In genomic region chr10:93161511-93162275, GRCm38 (mm10) we compare ENCODE assay signal across 8 mouse cellular contexts. TPM values are rescaled to one million over a fixed set of nuclear protein-coding genes. Genes with fewer than 3 reads are reported as not detected.
DNase-seq lines count a peak whose midpoint lies in the region; ATAC-seq and TF ChIP-seq lines count a peak whose summit lies in the region.

No protein-coding gene starts in this region.

- H3K9ac ChIP-seq in heart, postnatal 0 days (replicated peaks; ENCODE audit: low read depth, low read length), result peak overlapping the region; percentile 99
- peak overlapping the region; percentile 98 for H3K9ac ChIP-seq in lung, embryonic 16.5 days (ENCODE audit: low read length)

- H3K9me3 ChIP-seq in heart, postnatal 0 days (replicated peaks; ENCODE audit: control insufficient read depth, low read length), result no peaks in the 10 kb centered on the region
- no peaks in the 10 kb centered on the region for H3K9me3 ChIP-seq in lung, embryonic 16.5 days (ENCODE audit: control insufficient read depth, low read length)

- H3K4me3 ChIP-seq in heart, postnatal 0 days (ENCODE audit: low read depth, low read length), result peak overlapping the region; percentile 99
- H3K4me3 ChIP-seq in lung, embryonic 16.5 days (ENCODE audit: low read length), result peak overlapping the region; percentile 92
- peak overlapping the region; percentile 90 for H3K4me3 ChIP-seq in olfactory bulb, adult 2 months (ENCODE audit: insufficient read depth, low read depth, low read length)

- no peak for ATAC-seq in cerebellum, adult (ENCODE audit: insufficient number of reproducible peaks, low FRiP score, low TSS enrichment)
- peak; percentile 37 for ATAC-seq in erythroblast, adult 5-6 weeks (replicated peaks; ENCODE audit: low FRiP score, poor library complexity, severe bottlenecking)
- peak; percentile 51 for ATAC-seq in heart, postnatal 0 days (ENCODE audit: insufficient read depth, low read depth)
- peak; percentile 60 for ATAC-seq in lung, embryonic 16.5 days (ENCODE audit: low read depth)

- peak overlapping the region; percentile 74 for H3K4me2 ChIP-seq in heart, postnatal 0 days (ENCODE audit: low read depth, low read length)
- peak overlapping the region; percentile 58 for H3K4me2 ChIP-seq in lung, embryonic 16.5 days (ENCODE audit: low read depth, low read length)

- peak; percentile 74 for DNase-seq in cerebellum, adult 11-12 months
- DNase-seq in adrenal gland, postnatal 14 days, result peak; percentile 79
- peak; percentile 60 for DNase-seq in heart, postnatal 0 days (ENCODE audit: low spot score)
- peak; percentile 57 to 74 for DNase-seq in kidney, postnatal 25 days

- TF ChIP-seq POLR2A in olfactory bulb, adult 2 months (IDR thresholded peaks at IDR 0.05; ENCODE audit: insufficient read depth, low read depth, low read length), result no peak

- no peaks in the 10 kb centered on the region for H3K27me3 ChIP-seq in heart, postnatal 0 days (ENCODE audit: control insufficient read depth, insufficient read depth, low read length)
- H3K27me3 ChIP-seq in lung, embryonic 16.5 days (ENCODE audit: control insufficient read depth, insufficient read depth, low read depth, low read length), result no peaks in the 10 kb centered on the region

- H3K27ac ChIP-seq in heart, postnatal 0 days (ENCODE audit: low read depth), result peak overlapping the region; percentile 100
- peak overlapping the region; percentile 99 for H3K27ac ChIP-seq in lung, embryonic 16.5 days (ENCODE audit: low read length)
- H3K27ac ChIP-seq in olfactory bulb, adult 2 months (ENCODE audit: insufficient read depth, low read depth, low read length), result peak overlapping the region; percentile 97

- under 1% methylated on average over 32 of the region's 33 CpGs for WGBS in heart, postnatal 0 days
- under 1% methylated on average over 31 of the region's 33 CpGs for WGBS in lung, embryonic 16.5 days
- WGBS in olfactory bulb, adult 2 months, result under 1% methylated on average over 33 of the region's 33 CpGs

- H3K36me3 ChIP-seq in heart, postnatal 0 days (replicated peaks; ENCODE audit: control insufficient read depth, insufficient read depth, low read length), result no peaks in the 10 kb centered on the region
- H3K36me3 ChIP-seq in lung, embryonic 16.5 days (ENCODE audit: control insufficient read depth, insufficient read depth, low read length), result no peaks in the 10 kb centered on the region

- no peak for TF ChIP-seq EP300 in heart, postnatal 0 days (IDR thresholded peaks at IDR 0.05; ENCODE audit: low read depth)

- TF ChIP-seq CTCF in heart, postnatal 0 days (IDR thresholded peaks at IDR 0.05; ENCODE audit: low read depth), result no peak
- no peak for TF ChIP-seq CTCF in olfactory bulb, adult 2 months (IDR thresholded peaks at IDR 0.05; ENCODE audit: insufficient read depth, low read depth, low read length)

- peaks cover 22% of the 10 kb centered on the region for H3K4me1 ChIP-seq in heart, postnatal 0 days (ENCODE audit: control insufficient read depth, insufficient read depth)
- peaks cover 20% of the 10 kb centered on the region for H3K4me1 ChIP-seq in lung, embryonic 16.5 days (replicated peaks; ENCODE audit: control insufficient read depth, insufficient read depth, low read length)
- H3K4me1 ChIP-seq in olfactory bulb, adult 2 months (ENCODE audit: control insufficient read depth, insufficient read depth, low read length), result peaks cover 3% of the 10 kb centered on the region; the same call in 1 of the 2 replicates

RNA-seq across cellular contexts. Expression of gene Cdk17, which starts 1.0 kb away (rescaled TPM):
- total RNA-seq in adrenal gland, postnatal 14 days (2021), result 31.4 and 33.2 TPM in 2 replicates
- 21.7 and 27.5 TPM in 2 replicates for total RNA-seq in erythroblast, adult 5-6 weeks (2015; ENCODE audit: low replicate concordance)
- total RNA-seq in erythroblast, adult 5-6 weeks (2017; ENCODE audit: low replicate concordance), result 26.2 and 35.1 TPM in 2 replicates
- 40.2 and 41.2 TPM in 2 replicates for total RNA-seq in heart, postnatal 0 days (2014; rRNA removed; ENCODE audit: low replicate concordance)
- 11.9 and 12.3 TPM in 2 replicates for polyA plus RNA-seq in heart, postnatal 0 days (2015; fragmentation: Nextera tagmentation; extraction: Ambion mirVana)
- polyA plus RNA-seq in lung, embryonic 16.5 days (2015; fragmentation: Nextera tagmentation; extraction: Ambion mirVana), result 15.0 and 15.8 TPM in 2 replicates
- 158 TPM in 1 of 2 replicates, not detected in the other for polyA plus RNA-seq in olfactory bulb, adult 2 months (2012; ENCODE audit: insufficient read depth, insufficient read length, low replicate concordance, missing spikeins)
